Mouse (Mus musculus) c-Kit-positive CD71-positive TER-119-negative erythroid progenitor cells, embryonic 14.5 days (primary cell): ENCODE measurements around the gene Pde4b.
A peak's percentile ranks its signal among the peaks of the same experiment; 100 is the strongest.
"Not testable (repeated sequence)": the region's sequence is repeated elsewhere in the genome, so short reads cannot be mapped to it uniquely, and the experiment has no call there.

Experiments used
- DNase-seq: peaks from one replicate; pipeline ENCODE4 v3.0.0-alpha.2; 2013; ENCODE audit warnings: low read depth

Pde4b gene

DNA sequence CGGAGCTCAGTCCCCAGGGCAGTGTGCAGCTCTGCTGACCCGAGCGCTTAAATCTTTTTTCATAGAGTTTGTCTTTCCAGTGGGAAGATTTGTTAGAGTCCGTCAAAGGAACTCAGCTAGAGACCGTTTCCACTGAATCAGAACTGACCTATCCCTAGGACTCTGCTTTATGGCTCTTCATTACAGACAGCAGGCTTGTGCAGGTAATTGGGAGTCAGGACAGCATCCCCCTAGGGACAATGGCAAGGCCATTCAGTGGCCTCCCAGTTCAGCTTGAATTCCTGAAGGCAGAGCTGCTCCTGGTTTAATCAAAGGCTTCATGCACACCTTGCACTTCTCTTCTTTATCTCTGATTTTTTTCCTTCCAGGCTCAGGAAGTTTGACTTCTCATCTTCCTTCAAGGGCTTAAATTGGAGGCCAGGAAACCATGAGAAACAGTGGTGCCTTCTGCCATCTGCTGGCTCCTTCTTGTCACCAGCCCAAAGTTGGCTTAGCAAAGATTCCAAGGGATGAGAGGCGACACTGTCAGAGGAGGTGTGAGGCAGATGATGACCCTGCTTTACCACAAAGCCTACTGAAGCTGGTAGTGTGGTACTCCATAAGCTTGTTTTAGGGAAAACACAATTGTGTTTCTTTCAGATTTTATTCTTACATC, 393.6 kb downstream of the Pde4b start:
- no peak for DNase-seq

DNA sequence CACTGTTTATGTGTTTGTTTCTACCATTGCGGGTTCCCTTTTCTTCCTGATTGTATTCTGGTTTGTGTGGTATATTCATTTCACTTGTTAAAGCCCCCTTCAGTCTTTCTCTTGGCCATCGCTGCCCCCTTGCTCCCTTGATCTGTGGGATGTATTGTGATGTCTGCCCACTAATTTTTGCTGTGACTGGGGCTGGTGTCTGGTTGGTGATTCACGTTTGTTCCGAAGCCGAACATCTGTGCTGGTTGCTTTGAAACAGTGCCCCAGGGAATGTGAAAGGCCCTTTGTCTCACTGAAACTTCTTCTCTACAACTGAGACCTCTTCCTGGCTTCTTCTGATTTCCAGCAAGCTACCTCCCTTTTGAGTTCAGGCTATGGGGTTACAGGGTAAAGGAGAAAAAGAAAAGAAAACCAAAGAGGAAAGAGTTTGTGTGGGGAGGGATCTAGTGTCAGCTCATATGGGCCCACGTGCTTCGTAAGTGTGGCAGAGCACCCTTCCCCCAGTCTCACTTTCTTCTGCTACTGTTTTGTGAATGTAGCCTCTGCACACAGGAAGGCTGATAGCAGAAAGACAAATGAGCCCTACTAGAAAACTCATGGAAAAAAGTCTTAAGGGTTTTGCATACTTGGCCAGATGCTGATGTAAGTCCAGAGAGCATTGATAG, 396.1 kb downstream of the Pde4b start:
- no peak for DNase-seq

DNA sequence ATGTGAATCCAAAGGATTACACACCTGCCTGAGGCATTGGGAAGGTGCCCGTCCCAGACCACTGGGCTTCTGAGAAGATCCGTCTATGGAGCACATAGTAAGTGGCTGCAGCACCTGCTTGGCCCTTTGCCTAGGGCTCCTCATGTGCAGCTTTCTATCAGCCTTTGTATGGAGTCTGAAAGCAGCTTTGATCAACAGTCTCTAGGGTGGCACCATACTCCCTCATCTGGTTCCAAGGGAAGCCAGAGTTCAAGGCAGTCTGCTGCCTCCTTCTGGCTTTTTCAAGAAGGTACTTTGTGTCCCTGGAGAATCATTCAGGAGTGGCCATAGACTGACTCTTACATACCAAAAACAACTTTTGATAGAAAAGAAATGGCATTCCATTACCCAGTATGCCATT, 397.4 kb downstream of the Pde4b start:
- DNase-seq, result no peak

DNA sequence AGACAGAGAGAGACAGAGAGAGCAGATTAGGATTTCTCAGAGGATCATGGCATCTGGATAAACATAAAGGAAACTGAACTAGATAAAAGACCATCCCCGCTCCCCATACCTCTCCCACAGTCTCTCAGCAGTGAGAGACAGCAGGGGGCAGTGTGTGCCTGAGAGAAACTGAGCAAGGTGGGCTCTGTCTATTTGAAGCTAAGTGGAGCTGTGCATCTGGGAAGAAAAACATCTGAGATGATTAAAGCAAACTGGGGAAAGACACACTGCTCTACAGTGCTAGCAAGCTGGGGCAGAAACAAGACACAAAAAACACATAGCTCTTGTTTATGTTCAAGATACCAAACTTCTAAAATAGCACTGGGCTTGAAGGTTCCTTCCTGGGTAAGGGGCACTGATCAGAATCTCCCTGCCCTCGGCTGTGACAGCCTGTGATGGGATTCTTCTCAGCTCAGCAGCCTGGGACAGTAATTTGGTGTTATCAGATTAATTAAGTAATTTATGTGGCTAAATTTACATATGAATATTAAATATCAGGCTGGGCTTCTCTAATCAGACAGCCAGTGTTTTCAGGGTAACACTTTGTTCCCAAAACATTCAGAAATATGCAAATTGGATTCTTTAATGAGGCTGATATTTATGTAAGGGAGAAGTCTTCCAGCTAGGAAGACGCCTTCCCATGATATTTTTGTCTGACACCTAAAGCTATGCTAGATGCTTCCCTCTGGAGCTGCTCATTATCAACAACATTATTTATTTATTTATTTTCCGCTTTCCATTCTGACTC, 399.0 kb downstream of the Pde4b start:
- no peak for DNase-seq

DNA sequence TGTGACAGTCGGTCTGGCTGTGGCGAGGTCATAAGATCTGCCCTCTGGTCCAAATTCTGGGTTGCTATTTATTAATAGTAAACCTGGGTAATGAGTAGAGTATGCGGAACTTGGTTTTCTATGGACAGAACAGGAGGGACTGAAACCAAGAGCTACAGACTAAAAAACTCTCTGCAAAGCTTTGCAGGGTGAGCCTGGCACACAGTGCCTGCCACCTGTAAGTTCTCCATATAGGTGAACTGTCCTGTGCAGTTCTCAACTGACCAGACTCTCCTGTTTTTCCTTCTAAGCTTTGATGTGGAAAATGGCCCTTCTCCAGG, 399.5 kb downstream of the Pde4b start:
- no peak for DNase-seq

DNA sequence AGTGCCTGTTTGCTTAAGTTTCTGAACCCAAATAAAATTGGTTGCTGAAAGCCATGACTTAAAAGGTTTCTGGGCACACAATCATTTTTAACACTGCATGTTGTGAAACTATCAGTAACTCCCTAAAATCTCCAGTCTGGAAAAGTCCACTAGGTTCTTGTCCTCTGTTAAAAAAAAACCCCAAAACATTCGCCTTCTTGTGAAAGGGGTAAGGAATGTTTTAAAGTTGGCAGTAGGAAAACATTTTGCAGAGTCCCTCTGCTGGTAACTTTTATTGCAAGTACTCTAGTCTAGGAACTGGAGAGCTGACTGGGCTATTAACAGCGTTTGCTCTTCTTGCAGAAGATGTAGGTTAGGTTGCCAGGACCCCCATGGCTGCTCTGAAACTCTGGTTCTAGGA, 400.7 kb downstream of the Pde4b start:
- DNase-seq, result no peak

DNA sequence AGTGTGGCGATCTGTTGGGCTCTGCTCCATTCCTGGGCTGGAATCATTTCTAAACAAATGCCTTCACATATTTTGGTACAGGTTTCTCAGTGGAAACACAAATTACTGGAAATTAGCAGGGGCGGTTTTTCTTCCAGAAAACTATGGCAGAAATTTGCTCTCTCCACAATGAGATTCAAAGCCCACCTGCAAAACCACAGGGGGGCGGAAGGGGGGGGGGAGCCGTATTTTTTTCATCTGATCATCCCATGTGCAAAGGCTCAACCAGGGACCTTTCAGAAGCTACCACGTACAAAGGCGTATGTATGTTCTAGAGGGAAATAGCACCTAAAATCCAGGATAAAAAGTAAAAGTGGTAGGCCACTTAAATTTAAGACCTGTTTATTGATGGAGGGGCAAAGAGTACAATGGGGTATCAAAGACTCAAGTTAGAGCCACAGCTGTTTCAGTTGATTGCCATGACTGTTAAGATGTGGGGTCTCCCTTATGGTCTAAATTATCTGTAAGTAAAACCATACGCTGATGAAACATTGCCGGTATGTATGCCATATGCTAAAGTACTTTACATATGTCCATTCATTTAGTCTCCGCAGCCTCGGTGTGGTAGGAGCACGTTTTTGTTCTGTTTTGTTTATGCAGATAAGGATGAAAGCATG, 404.3 kb downstream of the Pde4b start:
- DNase-seq, result no peak

DNA sequence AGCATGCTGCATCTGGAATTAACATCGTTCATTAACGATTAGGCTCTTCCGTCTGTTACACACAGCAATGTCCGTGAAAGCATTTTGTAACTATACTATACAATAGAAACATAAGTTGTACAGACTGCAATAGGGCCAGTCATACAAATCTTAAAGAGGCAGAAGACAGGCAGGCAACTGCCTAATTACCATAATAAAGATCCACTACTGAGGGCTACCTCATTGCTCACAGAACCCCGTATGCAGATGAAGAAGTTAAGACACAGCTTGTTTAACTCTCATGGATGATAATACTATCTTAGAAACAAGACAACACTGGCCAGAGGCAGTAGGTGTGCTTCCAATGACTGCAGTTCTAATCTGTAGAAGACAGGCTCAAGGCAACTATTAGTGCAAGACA, 405.6 kb downstream of the Pde4b start:
- no peak for DNase-seq

DNA sequence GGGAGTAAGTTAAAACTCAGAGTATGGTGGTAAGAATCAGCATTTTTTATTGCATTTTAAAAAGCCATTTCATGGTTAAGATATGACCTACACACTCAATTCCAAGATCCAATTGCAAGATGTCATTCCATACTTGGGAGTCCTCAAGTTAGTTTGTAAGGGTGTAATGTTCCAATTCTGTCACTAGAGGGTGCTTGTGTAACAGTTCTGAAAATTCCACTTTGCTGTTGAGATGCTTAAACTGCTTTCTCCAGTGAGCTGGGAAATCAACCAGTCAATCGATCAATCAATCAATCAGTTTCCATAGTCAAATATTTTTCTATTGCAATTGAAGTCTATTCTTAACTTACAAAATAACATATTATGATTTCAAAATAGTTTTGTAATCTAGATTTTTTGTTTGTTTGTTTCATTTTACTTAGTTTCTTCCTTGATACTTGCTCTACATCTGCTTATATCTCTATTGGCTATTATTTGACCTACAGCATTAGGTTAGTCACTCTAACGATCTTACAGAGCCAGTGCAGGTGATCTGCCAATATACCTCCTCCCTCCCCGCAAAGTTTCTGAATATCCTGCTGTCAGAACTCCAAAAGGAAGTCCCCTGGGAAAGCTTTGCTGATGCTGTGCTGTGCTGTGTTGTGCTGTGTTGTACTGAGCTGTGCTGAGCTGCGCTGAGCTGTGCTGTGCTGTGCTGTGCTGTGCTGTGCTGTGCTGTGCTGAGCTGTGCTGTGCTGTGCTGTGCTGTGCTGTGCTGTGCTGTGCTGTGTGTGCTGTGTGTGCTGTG, 406.2 kb downstream of the Pde4b start:
- DNase-seq, result peak; percentile 46

DNA sequence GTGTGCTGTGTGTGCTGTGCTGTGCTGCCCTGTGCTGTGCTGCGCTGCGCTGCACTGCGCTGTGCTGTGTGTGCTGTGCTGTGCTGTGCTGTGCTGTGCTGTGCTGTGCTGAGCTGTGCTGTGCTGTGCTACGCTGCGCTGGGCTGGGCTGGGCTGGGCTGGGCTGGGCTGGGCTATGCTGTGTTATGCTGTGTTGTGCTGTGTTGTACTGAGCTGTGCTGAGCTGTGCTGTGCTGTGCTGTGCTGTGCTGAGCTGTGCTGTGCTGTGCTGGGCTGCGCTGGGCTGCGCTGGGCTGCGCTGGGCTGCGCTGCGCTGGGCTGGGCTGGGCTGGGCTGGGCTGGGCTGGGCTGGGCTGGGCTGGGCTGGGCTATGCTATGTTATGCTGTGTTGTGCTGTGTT, 406.9 kb downstream of the Pde4b start:
- not testable (repeated sequence) for DNase-seq

DNA sequence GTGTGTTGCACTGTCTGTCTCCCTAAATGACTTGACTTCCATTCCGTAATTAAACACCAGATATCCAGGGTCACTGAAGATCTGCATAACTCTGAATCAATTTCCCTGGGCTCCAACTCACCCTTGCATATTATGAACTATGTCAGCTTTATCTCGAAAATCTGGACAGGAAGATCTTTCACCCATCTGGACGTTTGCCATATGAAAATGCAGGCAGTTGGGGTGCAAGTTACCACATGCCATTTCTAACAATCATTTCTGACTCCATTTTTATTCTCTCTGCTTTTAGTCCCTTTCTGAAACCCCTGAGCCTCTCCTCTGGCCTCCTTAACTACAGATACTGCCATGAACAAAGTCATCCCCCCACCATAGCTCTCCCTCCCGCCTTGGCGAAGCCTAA, 407.7 kb downstream of the Pde4b start:
- no peak for DNase-seq

DNA sequence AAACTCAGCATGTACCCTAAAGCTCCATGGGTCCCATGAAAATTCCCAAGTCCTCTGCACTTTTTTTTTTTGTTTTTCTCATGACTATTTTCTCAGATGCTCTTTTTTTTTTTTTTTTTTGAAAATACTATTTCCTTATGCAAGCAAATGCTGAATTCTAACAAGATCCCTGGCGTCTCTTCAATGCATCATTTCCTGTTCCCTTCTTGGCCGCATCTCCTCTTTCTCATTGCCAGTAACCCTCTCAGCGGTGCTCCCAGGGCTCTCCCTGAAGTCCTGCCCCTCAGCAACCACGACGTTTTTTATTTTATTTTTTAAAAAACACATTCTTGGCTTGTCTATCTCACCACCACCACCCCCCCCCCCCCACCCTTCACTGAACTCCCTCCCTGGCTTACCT, 408.1 kb downstream of the Pde4b start:
- DNase-seq, result no peak

DNA sequence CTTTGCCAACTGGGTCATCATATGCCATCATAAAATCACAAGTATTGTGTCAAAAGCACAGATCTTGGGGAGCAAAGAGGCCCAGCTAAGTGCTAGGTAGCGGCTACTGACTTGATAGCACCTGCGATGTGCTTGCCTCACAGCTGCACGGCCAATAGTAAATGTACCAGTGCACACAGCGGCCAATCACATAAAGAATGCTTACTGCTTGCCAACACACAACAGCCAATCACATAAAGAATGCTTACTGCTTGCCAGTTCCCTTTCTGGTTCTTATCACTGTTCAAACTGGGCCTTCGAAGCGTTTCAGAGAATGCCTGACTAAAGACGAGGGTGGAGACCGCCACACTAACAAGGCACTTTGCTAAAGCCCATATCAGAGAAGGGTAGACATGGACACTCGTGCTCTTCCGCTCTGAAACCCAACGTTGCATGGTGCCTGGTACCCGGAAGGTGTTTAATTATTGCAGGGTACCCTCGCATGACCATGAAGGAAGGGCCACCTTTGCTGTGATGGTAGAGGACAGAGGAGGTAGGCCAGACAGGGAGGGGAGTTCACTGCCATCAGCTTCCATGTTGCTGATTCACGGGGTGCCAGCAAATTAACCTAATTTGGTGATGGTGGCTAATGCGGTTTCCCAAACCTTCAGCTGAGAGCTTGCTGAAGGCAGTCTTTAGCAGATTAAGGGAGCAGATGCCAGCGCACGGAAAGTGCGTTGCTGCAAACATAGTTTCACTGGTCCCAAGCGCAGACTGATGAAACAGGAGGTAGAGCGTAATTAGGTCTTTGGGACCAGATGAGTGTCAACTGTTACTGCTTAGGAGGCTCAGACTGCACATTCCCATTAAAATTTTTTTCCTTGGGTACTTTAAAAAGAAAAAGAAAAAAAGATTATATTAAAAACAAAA, 409.2 kb downstream of the Pde4b start:
- no peak for DNase-seq

DNA sequence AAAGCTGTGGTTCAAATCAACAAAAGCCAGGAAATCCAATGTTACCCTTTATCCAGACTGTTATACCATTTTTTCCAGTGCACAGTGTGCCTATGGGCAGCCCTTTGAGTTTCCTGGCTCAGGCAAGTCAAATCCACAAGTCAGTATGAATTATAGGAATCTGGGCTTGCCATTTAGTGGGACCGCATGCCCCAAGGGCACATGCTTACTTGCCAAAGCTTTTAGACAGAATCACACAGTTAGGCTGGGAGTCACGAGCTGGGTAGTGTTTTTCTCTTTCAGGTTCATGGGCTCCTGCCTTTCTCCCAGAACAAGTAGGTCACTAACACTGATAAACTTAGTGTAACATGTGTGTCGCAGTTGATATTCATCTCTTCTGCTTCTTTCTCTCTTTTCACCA, 409.9 kb downstream of the Pde4b start:
- no peak for DNase-seq

DNA sequence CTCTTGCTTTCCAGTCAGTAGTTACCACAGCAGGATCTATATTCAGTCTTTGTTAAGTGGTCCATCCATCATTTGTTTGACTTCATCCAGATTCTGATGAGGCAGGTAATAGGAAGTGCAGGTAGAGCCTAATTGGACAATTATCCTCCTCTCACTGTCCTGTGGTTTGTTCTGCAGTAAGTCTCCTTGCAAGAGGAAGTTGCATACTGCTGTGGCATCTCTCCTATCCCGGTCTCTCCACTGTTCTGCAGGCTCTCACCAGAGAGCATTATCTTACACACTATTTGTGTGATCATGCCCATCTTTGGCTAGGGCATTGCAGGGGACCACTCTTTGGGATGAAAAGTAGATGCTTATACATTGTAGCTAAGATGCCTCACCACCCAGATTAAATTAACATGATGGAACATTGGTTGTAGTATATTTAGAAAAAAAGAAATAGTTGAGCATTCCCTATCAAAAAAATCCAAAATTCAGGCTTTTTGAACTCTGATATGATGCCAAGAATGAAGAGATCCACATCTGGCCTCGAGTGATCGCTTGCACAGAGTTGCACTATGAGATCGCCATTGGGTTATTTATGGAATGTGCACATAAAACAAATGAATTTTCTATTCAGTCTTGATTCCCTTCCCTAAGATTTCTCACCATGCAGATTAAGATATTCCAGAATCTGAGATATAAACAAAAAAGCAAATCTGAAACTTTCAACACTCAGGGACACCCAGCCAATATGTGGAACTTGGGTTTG, 411.0 kb downstream of the Pde4b start:
- no peak for DNase-seq

DNA sequence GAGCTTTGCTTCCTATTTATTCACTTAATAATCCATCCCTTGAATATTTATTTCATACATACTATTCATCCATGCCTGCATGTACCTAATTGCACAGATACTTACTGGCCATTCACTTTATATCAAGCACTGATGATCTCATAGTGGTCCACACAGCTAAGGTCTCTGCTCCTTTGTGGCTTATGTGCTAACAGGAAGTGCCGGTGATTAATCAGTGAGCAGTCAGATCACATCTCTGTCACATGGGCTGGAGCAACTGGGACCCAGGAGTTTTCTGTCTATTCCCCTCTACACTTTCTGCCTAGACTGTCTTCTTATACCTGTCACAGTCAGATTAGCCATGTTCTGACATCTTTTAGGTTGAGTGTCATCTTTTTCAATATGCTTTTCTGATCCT, 411.6 kb downstream of the Pde4b start:
- DNase-seq, result no peak

DNA sequence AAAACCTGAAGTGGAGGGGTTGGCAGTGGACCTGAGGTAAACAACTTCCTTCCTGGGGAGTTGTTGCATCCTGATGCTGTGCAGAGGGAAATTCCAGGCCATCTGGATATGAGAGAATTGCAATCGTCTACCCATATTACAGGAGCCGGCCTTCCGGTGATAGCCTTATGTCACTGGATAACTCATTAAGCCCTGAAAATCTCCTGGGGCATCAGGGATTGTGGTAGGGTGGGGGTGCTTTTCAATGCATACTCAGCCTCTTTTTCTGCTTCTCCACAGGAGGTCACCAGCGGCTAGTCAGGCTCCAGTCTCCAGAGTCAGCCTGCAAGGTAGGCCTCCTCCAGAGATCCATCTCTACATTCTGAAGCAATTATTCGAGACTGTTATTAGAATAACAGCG, 418.4 kb downstream of the Pde4b start:
- no peak for DNase-seq

DNA sequence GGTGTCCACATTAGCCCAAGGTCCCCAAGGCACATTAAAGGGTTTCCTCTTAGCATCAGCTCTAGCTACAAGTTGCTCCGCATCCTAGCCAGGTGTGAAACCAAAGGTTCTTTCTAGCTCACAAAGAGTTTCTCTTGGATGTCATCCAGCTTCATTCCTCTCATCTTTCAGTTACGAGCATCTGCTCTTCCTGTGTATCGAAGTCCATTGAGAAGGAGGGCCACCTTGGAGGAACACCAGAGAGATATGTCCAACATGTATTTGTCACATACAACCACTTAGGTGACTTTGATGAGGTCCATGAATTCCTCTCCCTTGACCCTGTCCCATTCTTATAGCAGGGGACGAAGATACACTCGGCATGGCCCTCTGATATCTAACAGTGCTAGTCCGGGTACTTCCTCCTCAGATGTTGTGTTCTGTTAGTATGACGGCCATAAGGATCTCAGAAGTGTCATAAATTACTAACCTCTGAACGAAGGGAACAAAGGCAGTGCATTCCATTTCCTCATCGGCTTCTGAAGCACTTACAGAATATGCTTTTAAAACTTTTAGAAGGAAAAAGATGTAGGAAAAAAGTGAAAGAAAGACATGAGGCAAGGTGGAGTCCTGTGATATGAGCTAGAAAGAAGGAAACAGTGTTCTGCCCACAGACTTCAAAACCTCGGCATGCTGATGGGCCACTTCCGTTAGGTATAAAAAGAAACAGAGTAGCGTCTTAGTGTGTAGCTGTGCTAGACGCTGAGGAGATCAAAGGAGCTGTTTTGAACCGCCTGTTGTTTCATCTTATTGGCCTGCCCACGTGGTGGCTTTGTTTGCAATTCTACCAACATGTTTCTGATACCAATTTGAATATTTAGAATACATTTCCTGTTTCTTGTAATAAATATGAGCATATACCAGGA, 419.3 kb downstream of the Pde4b start:
- DNase-seq, result no peak

DNA sequence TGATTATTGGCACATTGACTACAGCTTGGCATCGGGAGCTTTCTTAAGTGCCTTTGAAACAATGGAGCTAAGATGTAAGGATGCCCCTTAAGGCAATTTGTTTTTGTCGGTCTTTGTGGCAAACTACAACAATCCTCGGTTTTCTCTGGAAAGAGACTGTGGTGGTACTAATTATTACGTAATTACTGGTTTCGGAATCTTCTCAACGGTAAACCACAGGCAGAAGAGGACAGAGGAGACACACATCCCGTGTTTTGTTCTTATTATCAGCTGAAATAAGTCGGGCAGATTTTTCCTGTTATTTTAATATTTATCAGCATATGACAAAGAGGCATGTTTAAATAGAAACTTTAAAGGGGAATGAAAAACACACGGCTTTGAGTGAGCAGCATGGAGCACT, 420.0 kb downstream of the Pde4b start:
- no peak for DNase-seq
